Mouse (Mus musculus) heart, adult 9 months (tissue): ENCODE measurements around the gene Htt.

ENCODE experiments used
- DNase-seq, 2 experiments: peaks; one replicate each; pipeline ENCODE4 v3.0.0; 2022; ENCODE audit warnings: low spot score in 2 of 2

Htt gene

GRCm38 (mm10) chr5:34889252-34889651 is 127.7 kb downstream of the Htt start:
- DNase-seq = no peak

- DNase-seq = no peak
Observed at GRCm38 (mm10) chr5:34896697-34897453, 135.3 kb downstream of the Htt start.

- no peak for DNase-seq
Observed at GRCm38 (mm10) chr5:34899787-34900469, 138.4 kb downstream of the Htt start.

DNA sequence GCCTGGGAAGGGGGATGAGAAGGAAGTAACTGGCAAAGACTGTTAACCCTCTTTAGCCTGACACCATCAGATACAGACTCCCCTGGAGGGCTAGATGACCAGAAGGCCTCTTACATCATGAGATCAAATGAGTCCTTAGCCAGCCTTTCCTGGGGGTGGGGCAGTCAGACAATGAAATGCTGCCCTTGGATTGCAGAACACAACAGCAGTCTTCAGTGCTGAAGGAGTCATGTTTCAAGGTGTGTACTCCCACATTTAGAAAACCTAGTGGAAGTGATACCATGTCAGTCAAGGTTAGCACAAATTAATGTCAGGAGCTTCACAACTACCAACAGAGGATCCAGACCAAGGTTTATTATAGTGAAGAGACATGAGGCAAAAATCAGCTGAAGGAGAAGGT is 140.8 kb downstream of the Htt start:
- no peak for DNase-seq

DNA sequence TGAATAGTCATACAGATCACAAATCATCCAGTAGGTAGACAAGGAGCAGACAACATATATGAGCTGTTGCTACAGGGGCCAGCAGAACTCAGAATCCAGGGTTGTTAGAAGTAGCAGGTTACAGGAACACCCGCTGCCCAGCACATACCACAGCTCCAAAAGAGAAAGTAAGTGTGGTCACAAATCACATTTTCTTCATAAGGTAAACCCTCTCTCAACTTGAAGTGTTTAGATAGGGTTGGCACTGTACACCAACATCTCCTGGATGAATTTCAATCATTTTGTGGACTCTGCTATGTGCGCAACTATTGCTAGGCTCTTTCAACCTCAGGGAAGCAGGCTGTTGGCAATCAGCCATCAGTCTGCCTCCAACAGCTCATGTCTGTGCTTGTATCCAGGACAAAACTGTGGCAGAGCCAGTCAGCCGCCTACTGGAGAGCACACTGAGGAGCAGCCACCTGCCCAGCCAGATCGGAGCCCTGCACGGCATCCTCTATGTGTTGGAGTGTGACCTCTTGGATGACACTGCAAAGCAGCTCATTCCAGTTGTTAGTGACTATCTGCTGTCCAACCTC is 141.4 kb downstream of the Htt start:
- peak in 1 of 2 experiments; percentile 31 for DNase-seq

DNA sequence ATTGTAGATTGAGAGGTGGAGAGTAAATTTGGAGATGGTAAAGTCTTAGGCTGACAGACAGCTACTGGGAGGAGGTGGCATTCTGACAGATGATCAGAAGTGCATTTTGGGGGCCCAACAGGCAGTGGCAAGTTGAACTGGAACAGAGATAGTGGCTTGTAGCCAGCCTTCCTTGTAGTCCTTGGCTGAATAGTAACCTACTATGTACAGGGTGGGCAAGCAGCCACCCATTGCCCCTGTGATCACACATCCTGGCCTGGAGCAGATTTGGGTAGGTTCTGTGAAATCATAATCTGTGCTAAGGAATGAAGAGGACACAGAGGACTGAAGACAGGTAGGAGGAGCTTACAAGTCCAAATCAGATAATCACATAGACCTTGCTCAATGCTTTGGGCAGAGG is 142.9 kb downstream of the Htt start:
- DNase-seq = no peak

DNA sequence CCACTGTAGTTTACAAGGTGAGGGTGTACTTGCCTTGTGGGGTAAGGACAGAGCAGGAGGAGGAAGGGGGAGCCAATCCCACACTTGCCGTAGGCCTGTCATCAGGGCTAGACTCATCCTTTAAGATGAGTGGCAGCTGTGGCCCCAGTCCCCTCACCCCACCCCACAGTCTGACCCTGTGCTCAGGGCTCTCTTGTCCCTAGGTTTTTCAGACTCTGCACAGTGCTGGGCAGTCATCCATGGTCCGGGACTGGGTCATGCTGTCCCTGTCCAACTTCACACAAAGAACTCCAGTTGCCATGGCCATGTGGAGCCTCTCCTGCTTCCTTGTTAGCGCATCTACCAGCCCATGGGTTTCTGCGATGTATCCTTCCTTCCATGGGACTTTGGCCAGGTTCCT is 145.7 kb downstream of the Htt start:
- no peak for DNase-seq

- DNase-seq = no peak
Observed at GRCm38 (mm10) chr5:34907910-34908725, 146.6 kb downstream of the Htt start, which contains the start of gene Msantd1. Gene Msantd1, plus strand, starts transcription at chr5:34908012.

DNA sequence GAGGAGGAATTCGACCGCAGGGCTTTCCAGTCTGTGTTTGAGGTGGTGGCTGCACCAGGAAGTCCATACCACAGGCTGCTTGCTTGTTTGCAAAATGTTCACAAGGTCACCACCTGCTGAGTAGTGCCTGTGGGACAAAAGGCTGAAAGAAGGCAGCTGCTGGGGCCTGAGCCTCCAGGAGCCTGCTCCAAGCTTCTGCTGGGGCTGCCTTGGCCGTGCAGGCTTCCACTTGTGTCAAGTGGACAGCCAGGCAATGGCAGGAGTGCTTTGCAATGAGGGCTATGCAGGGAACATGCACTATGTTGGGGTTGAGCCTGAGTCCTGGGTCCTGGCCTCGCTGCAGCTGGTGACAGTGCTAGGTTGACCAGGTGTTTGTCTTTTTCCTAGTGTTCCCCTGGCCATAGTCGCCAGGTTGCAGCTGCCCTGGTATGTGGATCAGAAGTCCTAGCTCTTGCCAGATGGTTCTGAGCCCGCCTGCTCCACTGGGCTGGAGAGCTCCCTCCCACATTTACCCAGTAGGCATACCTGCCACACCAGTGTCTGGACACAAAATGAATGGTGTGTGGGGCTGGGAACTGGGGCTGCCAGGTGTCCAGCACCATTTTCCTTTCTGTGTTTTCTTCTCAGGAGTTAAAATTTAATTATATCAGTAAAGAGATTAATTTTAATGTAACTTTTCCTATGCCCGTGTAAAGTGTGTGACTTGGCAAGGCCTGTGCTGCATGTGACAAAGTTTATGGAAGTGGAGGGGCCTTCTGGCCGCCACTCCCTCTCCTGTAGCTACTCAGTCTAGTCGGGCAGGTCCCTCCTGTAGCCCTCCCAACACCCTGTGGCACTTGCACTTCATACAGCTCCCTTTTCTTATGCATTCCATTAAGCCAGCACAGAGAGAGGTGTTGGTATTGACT is 147.4 kb downstream of the Htt start:
- DNase-seq = no peak

DNA sequence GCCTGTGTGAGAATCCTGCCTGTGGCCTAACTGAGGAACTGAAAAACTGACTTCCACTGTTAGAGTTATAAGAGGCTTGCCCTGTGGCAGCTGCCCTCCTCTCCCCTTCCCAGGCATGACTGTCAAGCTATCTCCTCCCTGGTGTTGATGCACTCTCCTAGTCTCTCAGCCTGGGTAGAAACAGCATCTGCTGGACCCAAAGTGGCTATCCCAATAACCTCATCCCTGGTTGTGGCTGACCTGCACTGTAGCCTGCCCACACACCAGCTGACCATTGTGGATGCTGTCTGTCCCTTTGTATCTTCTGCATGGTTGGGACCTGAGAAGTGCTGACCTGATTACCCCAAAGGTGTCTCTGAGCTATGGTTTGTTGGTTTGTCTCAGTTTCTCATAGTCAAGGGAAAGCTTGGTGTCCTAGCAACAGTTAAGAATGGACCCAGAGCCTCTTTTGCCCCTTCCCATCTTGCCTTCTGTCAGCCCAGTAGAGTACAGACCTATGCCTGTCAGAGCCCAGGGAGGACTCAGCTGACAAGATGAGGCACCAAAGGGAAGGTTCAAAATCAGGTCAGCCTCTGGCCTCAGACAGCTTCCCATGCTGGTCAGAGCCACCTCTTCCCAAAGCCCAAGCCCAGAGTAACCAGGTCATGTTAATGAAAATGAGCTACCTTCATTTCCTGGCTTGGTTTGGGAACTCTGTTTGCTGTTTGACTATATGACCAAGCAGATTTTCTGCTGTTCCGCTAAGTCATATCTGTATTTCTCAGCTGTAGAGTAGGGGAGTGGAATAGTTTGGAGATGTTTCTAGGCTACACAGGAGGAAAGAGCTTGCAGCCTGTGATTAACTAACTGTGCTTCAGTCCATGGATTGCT is 148.3 kb downstream of the Htt start:
- DNase-seq = no peak

DNA sequence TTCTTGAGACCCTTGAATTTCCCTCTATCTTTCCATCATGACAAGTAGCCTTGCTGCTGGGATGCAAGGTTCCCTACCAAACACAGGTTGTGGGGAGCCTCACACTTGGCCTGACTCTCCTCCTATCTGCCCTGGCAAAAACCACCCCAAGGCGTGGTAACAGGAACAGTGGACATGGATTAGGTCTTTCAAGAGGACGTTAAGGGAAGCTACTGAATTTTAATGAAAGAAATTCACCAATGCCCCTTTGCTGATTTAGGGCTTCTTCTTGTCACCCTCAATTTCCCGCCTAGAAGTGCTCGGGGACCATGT is 148.9 kb downstream of the Htt start:
- DNase-seq = no peak

GRCm38 (mm10) chr5:34915801-34916200 is 154.3 kb downstream of the Htt start:
- DNase-seq = peak; percentile 55 to 70

- DNase-seq = no peak
Observed at GRCm38 (mm10) chr5:34917234-34917655, 155.7 kb downstream of the Htt start.

GRCm38 (mm10) chr5:34918785-34919184 is 157.2 kb downstream of the Htt start:
- DNase-seq = no peak

GRCm38 (mm10) chr5:34922531-34922930 is 161.0 kb downstream of the Htt start:
- no peak for DNase-seq

GRCm38 (mm10) chr5:34923920-34924319 is 162.4 kb downstream of the Htt start:
- DNase-seq = no peak

DNA sequence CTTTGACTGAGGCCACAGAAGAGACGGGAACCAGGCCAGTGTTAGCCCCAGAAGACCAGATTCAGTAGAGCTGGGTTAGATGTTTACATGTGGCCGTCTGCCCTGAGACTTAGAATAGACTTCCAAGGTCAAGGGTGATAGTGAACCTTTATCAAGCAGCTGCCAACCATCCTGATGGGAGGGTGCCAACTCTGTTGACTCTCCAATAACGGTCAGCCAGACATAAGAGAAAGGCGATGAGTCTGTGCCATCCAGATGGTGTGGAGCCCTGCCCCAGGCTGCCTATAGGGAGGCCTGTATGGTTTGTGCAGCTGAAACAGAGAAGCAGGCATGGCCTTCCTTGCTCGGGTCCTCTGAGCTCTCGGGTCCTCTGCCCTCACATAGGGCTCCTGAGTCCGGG is 163.0 kb downstream of the Htt start:
- no peak for DNase-seq

GRCm38 (mm10) chr5:34927648-34928047 is 166.1 kb downstream of the Htt start:
- DNase-seq = no peak

GRCm38 (mm10) chr5:34930151-34930975 is 168.8 kb downstream of the Htt start:
- DNase-seq = no peak
